Mouse (Mus musculus) MEL (cell line): ENCODE measurements around the gene Zfp568.
A peak's percentile ranks its signal among the peaks of the same experiment; 100 is the strongest.

Experiments
- CHD1 ChIP-seq: IDR thresholded peaks from 2 replicates; pipeline ENCODE4 v1.6.1; 2012; ENCODE audit warnings: low read depth, mild to moderate bottlenecking, inconsistent platforms, low read length, improper control_type of control experiment
- CTCF ChIP-seq, 3 experiments: IDR thresholded peaks in 2 of 3; conservative IDR thresholded peaks in 1 of 3; 2 replicates each; pipeline ENCODE4 v1.5.1; 2011 to 2012; ENCODE audit warnings: low read length in 3 of 3, low read depth in 2 of 3, mild to moderate bottlenecking in 2 of 3, improper control_type of control experiment in 1 of 3, inconsistent platforms in 1 of 3, mixed read lengths in 1 of 3, moderate library complexity in 1 of 3; ENCODE audit not compliant: control insufficient read depth in 1 of 3, insufficient read depth in 1 of 3, poor library complexity in 1 of 3, severe bottlenecking in 1 of 3
- ELF1 ChIP-seq: IDR thresholded peaks from 2 replicates; pipeline ENCODE4 v1.6.1; 2014; ENCODE audit warnings: low read depth, mild to moderate bottlenecking, inconsistent platforms, low read length, improper control_type of control experiment, moderate library complexity
- EP300 ChIP-seq, 2 experiments: IDR thresholded peaks; 2 replicates each; pipeline ENCODE4 v1.6.1; 2011; ENCODE audit warnings: improper control_type of control experiment in 2 of 2, low read length in 2 of 2, low read depth in 1 of 2, mild to moderate bottlenecking in 1 of 2
- GATA1 ChIP-seq: IDR thresholded peaks from 2 replicates; pipeline ENCODE4 v1.6.1; 2011; ENCODE audit warnings: low read depth, low read length, improper control_type of control experiment
- HCFC1 ChIP-seq: IDR thresholded peaks from 2 replicates; pipeline ENCODE4 v1.6.1; 2012; ENCODE audit warnings: low read depth, mild to moderate bottlenecking, inconsistent platforms, low read length, improper control_type of control experiment, moderate library complexity
- MAX ChIP-seq: IDR thresholded peaks from 2 replicates; pipeline ENCODE4 v1.6.1; 2011; ENCODE audit warnings: low read length, improper control_type of control experiment
- NELFE ChIP-seq: IDR thresholded peaks from 2 replicates; pipeline ENCODE4 v1.6.1; 2011; ENCODE audit warnings: low read depth, low read length, improper control_type of control experiment
- POLR2A ChIP-seq, 2 experiments: IDR thresholded peaks; 2 replicates each; pipeline ENCODE4 v1.6.1; 2011 to 2012; ENCODE audit warnings: low read length in 2 of 2, mild to moderate bottlenecking in 2 of 2, control low read depth in 1 of 2, improper control_type of control experiment in 1 of 2, low read depth in 1 of 2, moderate library complexity in 1 of 2; ENCODE audit not compliant: control insufficient read depth in 1 of 2, insufficient read depth in 1 of 2, poor library complexity in 1 of 2
- RAD21 ChIP-seq: IDR thresholded peaks from 2 replicates; pipeline ENCODE4 v1.6.1; 2011; ENCODE audit warnings: mild to moderate bottlenecking, low read depth, low read length, improper control_type of control experiment
- RCOR1 ChIP-seq: IDR thresholded peaks from 2 replicates; pipeline ENCODE4 v1.6.1; 2012; ENCODE audit warnings: low read depth, mild to moderate bottlenecking, inconsistent platforms, low read length, improper control_type of control experiment
- SIN3A ChIP-seq: IDR thresholded peaks from 2 replicates; pipeline ENCODE4 v1.6.1; 2012; ENCODE audit warnings: low read length, improper control_type of control experiment, inconsistent platforms
- ZC3H11A ChIP-seq: IDR thresholded peaks from 2 replicates; pipeline ENCODE4 v1.6.1; 2012; ENCODE audit warnings: low read depth, mild to moderate bottlenecking, inconsistent platforms, low read length, improper control_type of control experiment
- ZMIZ1 ChIP-seq: IDR thresholded peaks from 2 replicates; pipeline ENCODE4 v1.6.1; 2012; ENCODE audit warnings: low read depth, mild to moderate bottlenecking, inconsistent platforms, low read length, improper control_type of control experiment, moderate library complexity

DNA sequence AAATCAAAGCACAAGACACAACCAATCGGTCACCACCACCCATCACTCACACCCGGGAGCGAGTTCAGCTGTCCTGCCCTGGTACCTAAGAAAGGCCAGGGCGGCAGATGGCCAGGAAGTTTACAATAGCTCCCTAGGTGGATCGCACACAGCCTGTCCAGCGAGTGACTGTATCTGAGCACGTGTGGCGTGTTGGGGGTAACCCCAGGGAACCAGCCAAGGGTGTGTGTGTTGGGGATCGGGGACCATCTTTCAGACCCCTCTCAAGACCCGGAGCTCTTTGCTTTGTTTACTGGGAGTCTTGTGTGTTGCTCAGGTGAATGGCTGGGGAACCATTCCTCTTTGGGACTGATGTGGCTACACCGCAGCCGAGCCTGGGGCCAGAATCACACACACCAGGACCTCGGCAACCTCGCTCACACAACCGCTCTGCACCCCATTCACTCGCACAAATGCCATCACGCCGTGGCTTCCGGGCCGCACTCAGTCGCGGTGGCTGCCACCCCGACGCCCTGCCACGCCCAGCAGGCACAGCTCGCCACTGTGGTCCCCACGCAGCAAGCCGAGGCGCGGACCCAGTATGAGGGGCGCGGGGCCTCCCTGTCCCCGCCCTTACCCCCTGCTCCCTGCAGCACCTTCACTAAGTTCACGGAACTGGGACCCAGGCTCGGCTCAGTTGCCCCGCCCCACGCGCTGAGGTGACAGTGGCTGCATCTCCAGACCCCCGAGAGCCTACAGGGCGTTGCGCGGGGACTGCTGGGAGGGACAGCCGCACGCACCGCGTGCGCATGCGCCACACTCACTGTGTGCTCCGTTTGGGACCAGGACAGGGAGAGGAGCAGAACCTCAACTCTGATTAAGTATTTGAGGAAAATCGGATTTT, 88.6 kb downstream of the Zfp568 start, which contains the start of gene Zfp82:
- TF ChIP-seq CTCF (IDR thresholded peaks at IDR 0.05 in 2 of 3, conservative IDR thresholded peaks at IDR 0.05 in 1 of 3; ENCODE audit: control insufficient read depth in 1 of 3, insufficient read depth in 1 of 3, low read depth in 2 of 3, low read length in 3 of 3, poor library complexity in 1 of 3, severe bottlenecking in 1 of 3) (no peak), NELFE (peak; percentile 76), ZC3H11A (no peak), CHD1 (no peak), POLR2A (IDR thresholded peaks at IDR 0.05; ENCODE audit: control insufficient read depth in 1 of 2, insufficient read depth in 1 of 2, low read depth in 1 of 2, low read length in 2 of 2, poor library complexity in 1 of 2) (peak; percentile 42 to 75), ELF1 (peak; percentile 28; the same call in 1 of the 2 replicates), ZMIZ1 (peak; percentile 75), HCFC1 (peak; percentile 72), EP300 (IDR thresholded peaks at IDR 0.05; ENCODE audit: low read depth in 1 of 2, low read length in 2 of 2) (no peak), GATA1 (no peak), RCOR1 (no peak), SIN3A (peak; percentile 48), RAD21 (no peak), MAX (peak; percentile 25; the same call in 1 of the 2 replicates)
